ENCODE assay signal across 8 mouse cellular contexts in the genomic region with DNA sequence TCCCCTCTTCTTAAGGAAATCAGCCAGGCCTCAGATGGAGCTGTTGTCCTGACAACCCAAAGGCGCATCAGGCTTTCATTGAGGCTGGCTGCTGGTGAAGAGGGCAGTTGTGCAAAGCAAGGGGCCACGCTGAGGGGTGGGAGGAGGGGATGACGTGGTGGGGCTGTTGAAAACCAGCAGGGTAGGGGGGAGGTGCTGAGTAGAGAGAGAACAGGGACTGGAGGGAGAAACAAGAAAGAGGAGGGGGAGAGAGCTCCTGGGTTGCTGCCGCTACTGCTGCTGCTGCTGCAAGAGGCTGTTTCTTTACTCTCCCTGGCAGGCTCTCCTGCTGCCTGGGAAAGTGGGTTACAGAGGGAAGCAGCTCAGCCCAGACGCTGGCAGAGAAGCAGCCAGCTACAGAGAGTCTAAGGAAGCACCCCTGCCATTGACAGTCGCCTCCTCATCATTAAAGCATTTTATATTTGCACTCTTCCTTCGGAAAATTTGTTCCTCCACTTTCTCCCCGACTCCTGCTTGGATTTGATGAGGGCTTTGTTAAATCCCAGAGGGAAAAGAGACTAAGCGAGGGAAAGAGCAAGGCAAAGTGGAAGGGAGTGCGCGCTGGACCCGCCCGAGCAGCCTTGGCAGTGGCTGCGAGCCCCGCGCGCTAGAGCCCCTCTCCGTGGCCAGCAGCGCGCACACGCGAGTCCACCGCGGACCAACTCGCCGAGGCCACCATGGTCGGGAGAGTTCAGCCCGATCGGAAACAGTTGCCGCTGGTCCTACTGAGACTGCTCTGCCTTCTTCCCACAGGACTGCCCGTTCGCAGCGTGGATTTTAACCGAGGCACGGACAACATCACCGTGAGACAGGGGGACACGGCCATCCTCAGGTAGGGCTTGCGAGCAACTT.
DNase-seq lines count a peak whose midpoint lies in the region; ATAC-seq and TF ChIP-seq lines count a peak whose summit lies in the region.

No protein-coding gene starts in this region.

- peak overlapping the region; percentile 59 for H3K9ac ChIP-seq in neural tube, embryonic 14.5 days (replicated peaks; ENCODE audit: low read depth, low read length)

- H3K27ac ChIP-seq in gastrocnemius, adult 2 months: peak overlapping the region; percentile 40
- no peak overlapping the region for H3K27ac ChIP-seq in embryonic fibroblast, embryonic 13.5 days (ENCODE audit: insufficient read depth, low read length)
- peak overlapping the region; percentile 73 for H3K27ac ChIP-seq in neural tube, embryonic 14.5 days (ENCODE audit: low read depth, low read length)

- no peaks in the 10 kb centered on the region for H3K27me3 ChIP-seq in neural tube, embryonic 14.5 days (ENCODE audit: control insufficient read depth, insufficient read depth, low read length)

- H3K9me3 ChIP-seq in neural tube, embryonic 14.5 days (ENCODE audit: control insufficient read depth, low read length): no peaks in the 10 kb centered on the region

- TF ChIP-seq POLR2A in embryonic fibroblast, embryonic 13.5 days (IDR thresholded peaks at IDR 0.05; ENCODE audit: low read depth, low read length): no peak

- under 1% methylated on average over 38 of the region's 38 CpGs for WGBS in neural tube, embryonic 14.5 days

- peak; percentile 26 for DNase-seq in gastrocnemius, adult 2 months
- DNase-seq in gastrocnemius, adult 18-20 months (ENCODE audit: low spot score): no peak
- DNase-seq in brain, adult 2 months (ENCODE audit: low read depth, low spot score): peak; percentile 92
- peak; percentile 19 for DNase-seq in heart, postnatal 4 days
- peak; percentile 63 to 70 for DNase-seq in left cerebral cortex, postnatal 36 days (ENCODE audit: low spot score in 2 of 2)

- peaks cover 2% of the 10 kb centered on the region; the same call in 1 of the 2 replicates for H3K4me1 ChIP-seq in embryonic fibroblast, embryonic 13.5 days (ENCODE audit: control insufficient read depth, insufficient read depth, low read length)
- H3K4me1 ChIP-seq in neural tube, embryonic 14.5 days (ENCODE audit: control insufficient read depth, insufficient read depth, low read length): peaks cover 11% of the 10 kb centered on the region

- peak overlapping the region; percentile 84 for H3K4me2 ChIP-seq in neural tube, embryonic 14.5 days (ENCODE audit: low read depth, low read length)

- peak overlapping the region; percentile 70 for H3K4me3 ChIP-seq in gastrocnemius, adult 2 months
- H3K4me3 ChIP-seq in embryonic fibroblast, embryonic 13.5 days (ENCODE audit: insufficient read depth, low read length): peak overlapping the region; percentile 48
- peak overlapping the region; percentile 61 for H3K4me3 ChIP-seq in neural tube, embryonic 14.5 days (ENCODE audit: low read depth, low read length)

- intact Hi-C loops in gastrocnemius, adult 2 months (cut with DNase I): no loop called here
- intact Hi-C loops in left cerebral cortex, postnatal 36 days (cut with DNase I): loop anchor here (5.0 kb wide), 1 partner anchor 299 kb away; no protein-coding TSS in a partner anchor

- TF ChIP-seq CTCF in gastrocnemius, adult 2 months (IDR thresholded peaks at IDR 0.05): no peak
- no peak for TF ChIP-seq CTCF in embryonic fibroblast, embryonic 13.5 days (IDR thresholded peaks at IDR 0.05; ENCODE audit: borderline replicate concordance, insufficient read depth, low read length)

- H3K36me3 ChIP-seq in neural tube, embryonic 14.5 days (ENCODE audit: control insufficient read depth, insufficient read depth, low read length): no peaks in the 10 kb centered on the region

- ATAC-seq in neural tube, embryonic 14.5 days (ENCODE audit: low read depth): peak; percentile 94
- ATAC-seq in monocyte, adult 5-6 weeks (replicated peaks; ENCODE audit: insufficient number of reproducible peaks, low FRiP score, low TSS enrichment, poor library complexity, severe bottlenecking): no peak
